Mouse (Mus musculus) adipocyte (in vitro differentiated cells): ENCODE results near the gene Hoxb4.

Experiments
- DNase-seq: peaks from one replicate; pipeline ENCODE4 v3.0.0-alpha.2; 2016; ENCODE audit warnings: low spot score

The Hoxb4 gene

GRCm38 (mm10) chr11:96284774-96285734, 33.0 kb upstream of the Hoxb4 start:
- DNase-seq: no peak

GRCm38 (mm10) chr11:96285771-96286738, 32.0 kb upstream of the Hoxb4 start, which contains the start of gene Hoxb7:
Hoxb7 (plus strand) TSS chr11:96286623.
- no peak for DNase-seq

- DNase-seq: no peak
These were observed 31.2 kb upstream of the Hoxb4 start for GRCm38 (mm10) chr11:96286739-96287385.

- no peak for DNase-seq
These were observed 30.7 kb upstream of the Hoxb4 start for GRCm38 (mm10) chr11:96287411-96287810.

DNA sequence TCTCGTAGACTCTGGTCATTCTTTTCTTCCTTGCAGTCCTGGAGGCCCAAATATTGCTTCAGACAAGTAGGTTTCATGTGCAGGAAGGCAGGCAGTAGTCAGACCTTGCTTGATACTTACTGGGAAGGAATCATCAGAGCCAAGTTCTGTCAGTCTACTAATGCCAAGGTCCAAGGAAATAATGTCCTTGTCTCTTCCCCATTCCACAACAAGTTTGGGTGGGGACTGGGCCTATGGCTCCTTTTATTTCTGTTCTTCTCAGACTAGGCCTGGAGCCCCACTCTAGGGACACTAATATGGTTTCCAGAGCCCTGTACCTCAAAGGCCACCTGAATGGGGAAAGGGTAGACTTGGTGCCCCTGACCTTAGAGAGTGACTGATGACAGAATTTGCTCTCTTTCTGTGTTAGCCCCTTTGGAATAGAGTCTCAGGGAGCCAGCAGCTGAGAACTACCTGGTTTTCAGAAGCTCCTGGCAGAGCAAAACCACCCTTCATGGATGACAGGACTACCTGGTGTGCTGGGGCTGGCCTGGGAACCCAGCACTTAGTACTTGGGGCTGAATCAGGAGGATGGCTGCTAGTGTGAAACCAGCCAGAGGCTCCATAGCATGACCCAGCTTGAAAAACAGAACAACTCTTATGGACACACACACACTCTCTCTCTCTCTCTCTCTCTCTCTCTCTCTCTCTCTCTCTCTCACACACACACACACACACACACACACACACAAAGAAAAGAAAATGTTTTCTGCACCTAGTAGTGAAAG, 29.4 kb upstream of the Hoxb4 start:
- no peak for DNase-seq

- no peak for DNase-seq
These were observed 28.8 kb upstream of the Hoxb4 start for GRCm38 (mm10) chr11:96289293-96289692.

GRCm38 (mm10) chr11:96289837-96290236, 28.2 kb upstream of the Hoxb4 start:
- DNase-seq: no peak

- DNase-seq: no peak
These were observed 27.2 kb upstream of the Hoxb4 start for GRCm38 (mm10) chr11:96290705-96291355.

DNA sequence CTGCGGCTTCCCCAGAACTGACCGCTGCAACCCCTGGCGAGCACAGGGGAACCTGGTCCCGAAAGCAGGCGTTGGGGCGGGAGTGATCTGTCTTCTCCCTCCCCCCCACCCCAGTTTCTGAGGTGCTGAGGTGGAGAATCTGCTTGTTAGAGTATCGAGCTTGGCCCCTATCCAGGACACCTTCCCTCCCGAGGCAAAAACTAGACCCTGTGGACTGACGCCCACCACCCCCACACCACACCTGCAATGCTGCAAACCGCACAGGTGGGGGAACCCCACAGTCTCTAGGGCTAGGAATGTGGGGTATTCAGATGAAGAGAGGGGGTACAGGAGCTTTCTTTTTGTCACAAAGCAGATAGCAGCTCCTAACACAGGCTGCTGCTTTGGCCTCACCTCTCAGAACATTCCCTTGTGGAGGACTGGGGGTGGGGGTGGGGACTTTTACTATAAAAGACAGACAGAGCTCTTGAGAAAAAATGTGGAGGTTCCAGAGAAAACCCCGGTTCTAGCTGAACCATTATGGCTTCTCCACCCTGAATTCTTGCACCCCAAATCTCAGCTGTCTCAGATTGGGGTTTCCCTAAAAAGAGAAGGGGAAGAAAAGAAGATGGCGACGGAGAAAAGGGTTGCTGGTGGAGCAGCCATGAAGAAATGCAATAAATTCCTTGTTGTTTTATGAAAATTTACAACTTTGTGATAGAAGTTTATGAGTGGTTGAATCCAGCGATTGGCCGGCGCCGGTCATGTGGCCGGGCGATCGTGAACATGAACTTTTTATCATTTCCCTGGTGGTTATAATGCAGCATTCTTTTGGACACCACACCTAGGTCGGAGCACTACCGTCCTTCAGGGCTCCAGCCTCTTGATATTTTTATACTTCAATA, 26.1 kb upstream of the Hoxb4 start, which contains the start of gene Hoxb6:
TSS of gene Hoxb6 (plus strand) at position 796 of the 884 bp plus-strand sequence.
- DNase-seq: peak; percentile 30

- DNase-seq: no peak
These were observed 25.3 kb upstream of the Hoxb4 start for GRCm38 (mm10) chr11:96292565-96293301.

DNA sequence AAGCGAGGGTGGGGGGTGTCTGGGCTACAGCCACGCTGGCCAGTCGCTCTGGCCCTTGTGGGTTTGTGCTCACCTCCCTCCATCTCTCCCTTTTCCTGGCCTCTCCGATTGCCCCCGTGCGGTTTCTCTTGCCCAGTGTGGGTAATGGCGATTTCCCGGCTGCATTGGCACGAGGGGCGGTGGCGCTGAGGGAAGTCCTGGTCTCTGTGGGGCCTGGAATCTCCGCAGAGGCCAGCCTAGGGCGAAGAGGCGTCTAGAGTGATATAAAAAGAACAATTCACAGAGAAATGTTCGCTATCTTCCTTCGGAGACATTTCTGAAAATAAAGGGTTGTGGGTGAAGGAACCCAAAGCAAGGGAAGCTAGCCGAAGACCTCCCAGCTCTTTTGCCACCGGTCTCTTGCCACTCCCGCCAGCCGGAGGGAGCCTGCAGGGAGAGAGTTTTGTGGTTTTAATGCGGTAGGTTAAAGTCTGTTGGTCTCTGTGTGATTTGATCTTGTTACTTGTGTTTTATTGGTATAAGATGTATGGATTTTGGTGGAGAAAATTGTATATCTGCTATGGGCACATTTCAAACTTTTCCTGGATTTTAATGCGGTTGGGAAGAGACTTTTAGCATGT, 24.7 kb upstream of the Hoxb4 start:
- no peak for DNase-seq

GRCm38 (mm10) chr11:96294245-96295091, 23.6 kb upstream of the Hoxb4 start:
- peak; percentile 78 for DNase-seq

GRCm38 (mm10) chr11:96295092-96295835, 22.8 kb upstream of the Hoxb4 start:
- DNase-seq: peak; percentile 18

DNA sequence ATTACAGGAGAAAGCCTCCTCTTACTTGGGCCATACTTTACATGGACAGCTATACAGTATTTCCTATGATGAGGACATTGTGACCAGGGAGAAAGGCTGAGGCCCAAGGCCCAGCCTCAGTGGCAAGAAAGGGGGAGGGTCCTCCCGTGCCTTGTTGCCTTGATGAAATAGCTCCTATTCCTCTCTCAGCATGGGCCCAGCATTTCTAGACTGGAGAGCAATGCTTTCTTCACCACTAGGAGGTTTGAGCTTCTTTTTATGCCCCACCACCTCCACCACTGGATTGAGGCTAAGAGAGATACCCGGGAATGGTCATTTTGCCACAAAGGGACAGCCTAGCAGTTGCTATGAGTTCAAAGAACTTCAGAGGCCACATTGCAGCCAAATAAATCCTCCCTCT, 21.1 kb upstream of the Hoxb4 start:
- no peak for DNase-seq

GRCm38 (mm10) chr11:96297428-96297827, 20.6 kb upstream of the Hoxb4 start:
- no peak for DNase-seq

DNA sequence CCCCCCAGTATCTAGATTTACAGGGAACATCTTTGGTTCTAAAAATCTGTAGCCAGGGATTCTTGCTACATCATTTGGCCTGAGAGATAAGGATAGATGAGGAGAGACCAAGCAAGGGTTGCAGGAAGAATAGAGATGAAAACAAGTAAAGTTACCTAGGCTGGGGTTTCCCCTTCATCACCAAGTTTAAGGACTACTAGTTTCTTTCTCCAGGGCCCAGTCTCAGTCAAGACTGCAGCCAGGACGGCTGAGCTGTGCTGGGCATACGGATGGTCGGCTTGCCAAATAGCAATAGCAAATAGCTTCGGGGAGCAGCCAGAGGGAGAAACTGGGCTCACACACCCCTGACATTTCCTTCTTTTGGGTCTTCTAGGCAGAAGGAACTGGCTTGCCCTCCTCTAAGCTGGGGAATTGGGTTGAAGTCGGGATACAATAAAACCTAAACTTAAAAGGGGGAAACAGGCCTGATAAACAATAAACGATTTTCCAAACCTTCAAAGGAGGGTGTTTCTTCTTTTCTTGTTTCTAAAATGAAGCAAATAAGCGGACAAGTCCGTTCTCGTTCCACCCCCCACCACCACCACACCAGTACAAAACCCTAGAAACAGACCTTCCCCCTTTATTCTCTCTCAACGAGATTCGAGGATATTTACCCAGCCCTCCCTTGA, 20.0 kb upstream of the Hoxb4 start:
- DNase-seq: no peak
